Mouse (Mus musculus) 3T3-L1 (cell line): ENCODE results near the gene Mfsd12.

Experiments
- DNase-seq: peaks from one replicate; pipeline ENCODE4 v3.0.0-alpha.2; 2015; ENCODE audit warnings: low read depth, low spot score

Mfsd12 gene

GRCm38 (mm10) chr10:81328386-81328785, 28.9 kb upstream of the Mfsd12 start, which contains the start of gene Tbxa2r:
TSS of gene Tbxa2r (plus strand) at chr10:81328731.
- DNase-seq = no peak

- DNase-seq = peak; percentile 86
These were observed 27.9 kb upstream of the Mfsd12 start for GRCm38 (mm10) chr10:81329194-81329975.

DNA sequence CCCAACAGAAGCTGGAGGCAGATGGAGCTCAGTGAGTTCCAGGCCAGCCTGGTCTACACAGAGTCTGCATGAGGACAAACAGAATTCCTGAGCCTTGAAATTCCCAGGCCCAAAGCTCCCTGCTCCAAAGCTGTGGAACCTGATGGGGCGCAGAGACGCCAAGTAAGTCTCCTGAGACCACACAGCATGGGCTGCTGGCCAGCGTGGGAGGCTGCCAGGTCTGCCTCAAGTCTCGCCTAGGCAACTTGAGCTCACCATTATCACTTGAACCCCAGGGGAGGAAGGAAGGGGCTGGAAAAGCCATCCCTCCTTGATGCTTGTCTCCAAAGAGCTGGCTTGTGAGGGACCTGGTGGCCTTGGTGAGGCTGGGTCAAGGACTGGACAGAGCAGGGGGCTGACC, 27.3 kb upstream of the Mfsd12 start:
- peak; percentile 51 for DNase-seq

DNA sequence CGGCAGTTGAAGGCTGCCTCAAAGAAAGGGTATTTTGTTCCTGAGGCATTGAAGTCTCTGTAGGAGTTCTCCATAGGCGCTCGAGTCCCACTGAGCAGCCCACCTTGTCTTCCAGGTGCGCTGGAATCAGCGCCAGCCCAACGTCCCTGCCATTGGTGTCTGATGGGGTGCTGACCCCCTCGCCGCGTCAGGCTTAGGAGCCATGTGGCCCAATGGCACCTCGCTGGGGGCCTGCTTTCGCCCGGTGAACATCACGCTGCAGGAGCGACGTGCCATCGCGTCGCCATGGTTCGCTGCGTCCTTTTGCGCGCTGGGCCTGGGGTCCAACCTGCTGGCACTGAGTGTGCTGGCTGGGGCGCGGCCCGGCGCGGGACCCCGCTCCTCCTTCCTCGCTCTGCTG, 25.0 kb upstream of the Mfsd12 start:
- no peak for DNase-seq

DNA sequence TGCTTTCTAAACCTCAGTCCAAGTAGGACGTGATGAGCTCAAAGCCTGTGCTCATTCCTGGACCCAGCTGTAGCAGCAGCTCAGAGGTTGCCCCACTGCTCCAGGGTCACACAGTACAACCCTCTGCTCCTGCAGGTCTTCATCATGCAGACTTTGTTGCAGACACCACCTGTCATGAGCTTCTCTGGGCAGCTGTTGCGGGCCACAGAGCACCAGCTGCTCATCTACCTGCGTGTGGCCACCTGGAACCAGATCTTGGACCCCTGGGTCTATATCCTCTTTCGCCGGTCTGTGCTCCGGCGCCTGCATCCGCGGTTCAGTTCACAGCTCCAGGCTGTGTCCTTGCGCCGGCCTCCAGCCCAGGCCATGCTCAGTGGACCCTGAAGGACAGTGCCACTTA, 23.0 kb upstream of the Mfsd12 start:
- no peak for DNase-seq

GRCm38 (mm10) chr10:81335393-81336340, 21.6 kb upstream of the Mfsd12 start:
- no peak for DNase-seq

GRCm38 (mm10) chr10:81336558-81336957, 20.7 kb upstream of the Mfsd12 start:
- DNase-seq = no peak

- DNase-seq = peak; percentile 65
These were observed 16.5 kb upstream of the Mfsd12 start for GRCm38 (mm10) chr10:81340551-81341332.

- peak; percentile 69 for DNase-seq
These were observed 15.8 kb upstream of the Mfsd12 start for GRCm38 (mm10) chr10:81341333-81341949.

DNA sequence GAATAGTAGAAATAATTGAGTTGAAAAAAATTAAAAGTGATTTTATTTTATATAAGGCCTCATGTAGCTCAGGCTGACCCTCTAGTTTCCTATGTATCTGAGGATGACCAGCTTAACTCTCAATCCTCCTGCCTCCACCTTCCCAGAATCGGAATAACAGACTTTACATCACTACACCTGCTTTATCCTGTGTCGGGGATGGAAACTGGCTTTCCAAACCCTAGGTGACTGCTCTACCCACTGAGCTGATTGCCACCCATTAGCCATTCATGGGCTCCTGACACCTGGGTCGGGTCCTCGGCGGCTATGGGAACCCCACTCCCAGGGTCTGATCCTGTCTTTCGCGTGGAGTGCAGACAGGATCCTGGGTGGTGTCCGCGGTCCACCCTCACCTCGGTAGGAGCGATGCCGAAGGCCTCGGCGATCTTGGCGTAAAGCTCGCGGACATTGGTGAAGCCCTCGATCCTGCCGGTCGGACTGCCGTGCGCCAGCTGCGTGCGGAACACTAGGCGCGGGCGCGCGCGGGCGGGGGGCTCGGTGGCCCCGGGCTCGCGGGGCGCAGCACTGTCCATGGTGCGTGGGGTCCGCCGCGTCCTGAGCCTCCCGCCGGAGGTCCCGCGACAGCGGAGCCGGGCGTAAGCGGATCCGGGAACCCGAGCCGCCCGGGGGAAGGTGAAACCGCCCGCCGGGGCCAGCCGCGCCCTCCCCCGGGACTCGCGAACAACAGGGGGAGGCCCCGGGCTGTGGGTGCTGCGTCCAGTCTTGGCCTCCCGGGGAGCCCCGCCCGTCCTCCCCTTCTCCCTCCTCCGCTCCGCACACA, 14.4 kb upstream of the Mfsd12 start, which contains the start of gene Gipc3:
Gene Gipc3 (minus strand): TSS at position 581 of the 820 bp plus-strand sequence.
- DNase-seq = no peak

- no peak for DNase-seq
These were observed 12.7 kb upstream of the Mfsd12 start for GRCm38 (mm10) chr10:81344421-81345161.

- DNase-seq = no peak
These were observed 12.1 kb upstream of the Mfsd12 start for GRCm38 (mm10) chr10:81345162-81345534.

GRCm38 (mm10) chr10:81346453-81347067, 10.7 kb upstream of the Mfsd12 start:
- no peak for DNase-seq

GRCm38 (mm10) chr10:81349146-81349545, 8.1 kb upstream of the Mfsd12 start:
- DNase-seq = peak; percentile 86

DNA sequence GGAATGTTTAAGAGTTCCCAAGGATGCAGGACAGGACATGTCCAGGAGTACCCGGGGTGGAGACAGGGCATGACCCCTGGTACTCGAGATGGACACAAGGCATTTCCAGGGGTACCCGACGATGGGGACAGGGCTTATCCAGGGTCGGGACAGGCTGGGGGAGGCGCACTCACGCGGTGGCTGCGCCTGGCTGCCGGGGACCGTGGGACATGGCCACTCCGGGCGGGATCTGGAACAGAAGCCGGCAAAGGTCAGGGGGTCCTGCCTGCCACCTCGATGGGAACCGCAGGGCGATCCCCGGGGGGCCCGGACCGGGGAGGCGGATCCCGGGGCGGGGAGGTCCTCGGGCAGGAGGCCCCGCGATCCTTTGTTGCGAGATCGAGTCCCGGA, 7.3 kb upstream of the Mfsd12 start:
- DNase-seq = peak; percentile 28

GRCm38 (mm10) chr10:81350351-81351063, 6.8 kb upstream of the Mfsd12 start, which contains the start of gene Hmg20b:
TSS of gene Hmg20b (minus strand) at chr10:81350480.
- peak; percentile 98 for DNase-seq

DNA sequence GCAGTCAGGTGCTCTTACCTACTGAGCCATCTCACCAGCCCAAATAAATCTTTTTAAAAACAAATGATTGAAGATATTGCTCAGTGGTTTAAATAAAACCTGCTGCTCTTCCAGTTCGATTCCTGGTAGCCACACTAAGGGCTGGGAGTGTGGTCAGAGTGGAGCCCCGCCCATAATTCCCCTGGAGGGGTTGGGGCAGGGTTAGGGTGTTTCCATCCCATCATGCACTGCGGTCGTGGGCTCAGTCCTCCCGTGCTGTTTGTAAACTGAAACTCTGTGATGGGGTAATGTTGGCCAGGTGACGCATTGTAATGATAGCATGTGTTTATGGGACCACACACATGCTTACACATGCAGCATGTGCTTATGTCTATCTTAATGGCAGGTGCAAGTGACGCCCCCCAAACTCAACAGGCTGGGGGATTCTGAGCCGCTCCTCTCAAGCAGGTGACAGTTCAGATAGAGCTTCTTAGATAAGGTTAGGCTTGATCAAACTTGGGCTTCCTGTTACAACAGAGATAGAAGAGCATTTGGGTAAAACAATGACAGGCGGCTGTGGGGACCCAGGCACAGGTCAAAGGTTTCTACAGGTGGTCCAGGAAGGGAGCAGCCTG, 5.5 kb upstream of the Mfsd12 start:
- DNase-seq = no peak
